Mouse (Mus musculus) urinary bladder, postnatal 4 days (tissue): Measurements from ENCODE around the gene Fut2.
A peak's percentile ranks its signal among the peaks of the same experiment; 100 is the strongest.

Source experiments
- DNase-seq, 2 experiments: peaks; one replicate each; pipeline ENCODE4 v3.0.0; 2021 to 2022; ENCODE audit warnings: low spot score in 2 of 2

Fut2 gene

DNA sequence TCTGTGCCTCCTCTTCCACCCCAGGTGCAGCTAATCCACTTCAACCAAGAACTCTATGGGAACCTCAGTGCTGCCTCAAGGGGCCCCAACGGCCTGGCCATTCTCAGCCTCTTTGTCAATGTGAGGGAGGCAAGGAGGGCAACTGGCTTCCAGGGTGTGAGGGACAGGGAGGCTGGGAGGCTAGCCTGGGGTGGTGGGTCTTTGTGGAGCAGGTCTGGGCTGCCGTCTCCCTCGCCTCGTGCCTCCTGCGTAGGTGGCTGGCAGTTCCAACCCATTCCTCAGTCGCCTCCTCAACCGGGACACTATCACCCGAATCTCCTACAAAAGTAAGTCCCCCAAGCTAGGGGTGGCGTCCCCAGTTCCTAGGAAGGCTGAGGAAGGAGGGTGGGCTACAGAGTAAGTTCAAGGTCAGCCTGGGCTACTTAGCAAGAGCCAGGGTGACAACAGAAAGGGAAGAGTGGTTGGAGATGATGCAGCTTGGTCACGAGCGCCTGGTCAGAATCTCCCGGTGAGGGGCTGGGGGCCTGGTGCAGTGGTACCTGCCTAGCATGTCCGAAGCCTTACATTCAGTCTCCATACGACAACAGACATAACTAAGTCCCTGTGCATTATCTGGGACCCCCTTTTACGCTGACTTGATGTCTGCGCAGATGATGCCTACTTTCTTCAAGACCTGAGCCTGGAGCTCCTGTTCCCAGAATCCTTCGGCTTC lies 36.8 kb upstream of the Fut2 start:
- no peak for DNase-seq

DNA sequence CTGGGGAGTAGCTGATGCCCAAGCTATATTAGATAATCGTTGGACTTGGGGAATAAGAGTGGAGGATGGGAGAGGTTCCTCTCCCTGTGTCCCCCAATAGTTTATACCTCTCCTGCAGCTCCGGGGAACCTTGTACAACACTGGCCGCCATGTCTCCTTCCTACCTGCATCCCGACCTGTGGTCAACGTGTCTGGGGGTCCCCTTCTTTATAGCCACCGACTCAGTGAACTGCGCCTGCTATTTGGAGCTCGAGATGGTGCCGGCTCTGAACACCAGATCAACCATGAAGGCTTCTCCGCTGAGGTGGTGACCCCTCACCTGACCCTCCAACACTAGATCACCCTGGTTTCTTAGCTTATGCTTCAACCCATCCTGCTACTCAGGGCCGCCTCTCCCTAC lies 36.1 kb upstream of the Fut2 start:
- DNase-seq: no peak

GRCm38 (mm10) chr7:45701607-45702006 lies 35.4 kb upstream of the Fut2 start:
- no peak for DNase-seq

GRCm38 (mm10) chr7:45701072-45701471 lies 34.9 kb upstream of the Fut2 start:
- no peak for DNase-seq

DNA sequence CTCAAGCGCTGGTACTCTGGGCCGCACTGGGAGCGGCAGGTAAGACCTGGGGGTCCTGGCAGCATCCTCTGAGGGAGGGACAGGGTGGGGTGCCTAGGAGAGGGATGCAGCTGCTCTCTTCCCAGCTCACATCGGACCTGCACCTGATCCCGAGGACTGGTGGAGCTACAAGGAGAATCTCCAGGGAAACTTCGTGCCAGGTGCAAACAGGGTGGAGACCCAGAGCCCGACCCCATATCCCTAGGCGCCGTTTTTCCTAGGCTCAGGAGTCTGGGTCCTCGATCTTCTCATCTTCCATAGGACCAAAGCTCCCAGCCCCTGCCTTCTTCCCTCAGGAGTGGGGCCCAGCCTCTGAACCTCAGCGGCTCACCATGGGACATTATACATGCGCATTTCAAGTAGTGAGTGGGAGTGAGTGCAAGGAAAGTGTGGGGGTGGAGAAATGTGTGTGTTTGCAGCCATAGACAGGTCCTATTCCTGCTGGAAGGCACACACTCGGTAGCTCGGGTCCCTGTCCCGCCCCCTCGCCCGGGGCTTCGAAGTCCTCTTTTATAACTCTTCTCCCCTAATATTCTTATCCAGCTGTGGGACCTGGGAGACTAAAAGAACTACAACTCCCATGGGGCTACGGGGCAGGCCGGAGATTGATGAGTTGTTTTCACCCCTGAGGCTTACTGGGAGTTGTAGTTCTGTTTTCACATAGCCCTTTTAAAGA lies 34.3 kb upstream of the Fut2 start:
- peak; percentile 62 to 78 for DNase-seq

- DNase-seq: no peak
These were observed 33.4 kb upstream of the Fut2 start, which contains the start of gene Car11 for GRCm38 (mm10) chr7:45699523-45700141. TSS of gene Car11 (plus strand) at chr7:45699843.

DNA sequence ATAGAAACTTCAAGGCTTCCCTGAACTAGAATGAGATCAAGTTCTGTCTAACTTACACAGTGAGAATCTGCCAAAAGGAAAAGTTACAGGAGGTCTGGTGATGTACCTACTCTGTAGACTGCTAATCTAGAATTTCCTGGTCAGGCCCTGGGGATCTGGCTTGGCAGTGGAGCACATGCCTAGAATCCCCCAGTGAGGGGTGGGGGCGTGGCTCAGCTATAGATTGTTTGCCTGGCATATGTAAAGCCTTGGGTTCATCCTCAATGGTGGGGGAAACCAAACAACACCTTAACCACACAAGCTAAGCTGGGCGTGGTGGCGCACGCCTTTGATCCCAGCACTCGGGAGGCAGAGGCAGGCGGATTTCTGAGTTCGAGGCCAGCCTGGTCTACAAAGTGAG lies 31.7 kb upstream of the Fut2 start:
- DNase-seq: no peak

DNA sequence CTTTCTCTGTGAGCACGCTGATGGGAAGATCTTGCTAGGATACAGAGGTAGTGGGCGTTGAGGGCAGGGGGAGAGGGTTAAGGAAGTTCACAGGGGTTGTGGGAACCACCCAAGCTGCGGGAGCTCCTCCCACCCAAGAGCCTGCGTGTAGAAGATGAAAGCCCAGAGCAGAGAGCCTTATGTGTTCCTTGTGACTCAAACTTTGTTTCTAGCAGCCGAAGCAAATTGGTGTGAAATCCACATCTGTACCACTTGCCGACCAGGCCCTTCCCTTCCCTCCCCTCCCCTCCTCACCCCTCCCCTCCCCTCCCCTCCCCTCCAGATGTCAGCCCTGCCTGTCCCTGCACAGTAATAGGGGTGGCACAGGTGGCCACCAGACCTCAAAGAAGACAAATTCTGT lies 28.9 kb upstream of the Fut2 start:
- DNase-seq: no peak

DNA sequence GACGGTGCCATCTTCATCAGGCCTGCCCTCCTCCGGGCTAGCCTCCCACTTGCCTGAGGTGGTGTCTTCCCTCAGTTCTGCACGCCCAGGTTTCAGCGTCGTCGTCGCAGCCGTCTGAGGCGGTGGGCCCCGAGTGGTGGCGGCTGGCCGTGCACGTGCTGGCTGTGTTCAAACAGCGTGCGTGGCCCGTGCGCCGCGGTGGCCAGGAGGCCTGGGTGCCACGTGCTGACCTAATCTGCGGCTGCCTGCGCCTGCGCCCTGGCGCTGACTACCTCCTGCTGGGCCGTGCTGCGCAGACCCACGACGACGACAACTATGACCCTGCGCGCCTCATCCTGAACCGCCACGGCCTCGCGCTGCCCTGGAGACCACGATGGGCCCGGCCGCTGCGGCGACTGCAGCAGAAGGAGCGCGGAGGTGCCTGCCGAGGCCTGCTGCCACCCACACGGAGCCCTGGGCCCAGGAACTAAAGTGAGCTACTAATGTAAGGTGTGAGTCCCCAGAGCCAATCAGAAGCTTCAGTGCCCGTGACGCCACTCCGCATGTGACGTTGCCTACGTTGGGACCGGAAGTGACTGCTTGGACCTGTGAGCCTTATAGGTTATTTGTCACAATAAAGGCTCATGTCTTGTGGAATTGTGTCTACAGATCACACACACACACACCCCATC lies 27.9 kb upstream of the Fut2 start, which contains the start of gene Sec1:
Sec1 (minus strand) TSS at position 482 of the 671 bp plus-strand sequence.
- no peak for DNase-seq

GRCm38 (mm10) chr7:45692364-45692763 lies 26.2 kb upstream of the Fut2 start:
- DNase-seq: no peak

DNA sequence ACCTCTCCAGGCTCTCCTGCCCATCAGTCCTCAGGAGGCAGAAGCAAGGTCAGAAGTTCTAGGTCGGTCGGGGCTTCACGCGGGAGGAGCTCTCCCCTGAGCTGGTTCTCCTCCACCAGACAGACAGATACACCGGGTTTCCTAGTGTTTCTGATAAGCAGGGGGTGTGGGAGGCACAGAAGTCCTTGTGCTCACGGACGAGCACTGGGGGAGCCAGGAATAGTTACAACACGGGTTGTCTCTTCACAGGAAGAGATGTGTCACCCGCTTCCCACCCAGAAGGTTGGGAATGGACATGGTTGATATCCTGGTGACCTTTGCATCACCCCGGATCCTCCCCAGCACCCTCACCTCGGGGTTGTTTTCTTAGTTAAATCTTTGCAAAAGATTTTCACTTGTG lies 23.6 kb upstream of the Fut2 start:
- no peak for DNase-seq

GRCm38 (mm10) chr7:45689099-45689498 lies 22.9 kb upstream of the Fut2 start:
- DNase-seq: no peak

DNA sequence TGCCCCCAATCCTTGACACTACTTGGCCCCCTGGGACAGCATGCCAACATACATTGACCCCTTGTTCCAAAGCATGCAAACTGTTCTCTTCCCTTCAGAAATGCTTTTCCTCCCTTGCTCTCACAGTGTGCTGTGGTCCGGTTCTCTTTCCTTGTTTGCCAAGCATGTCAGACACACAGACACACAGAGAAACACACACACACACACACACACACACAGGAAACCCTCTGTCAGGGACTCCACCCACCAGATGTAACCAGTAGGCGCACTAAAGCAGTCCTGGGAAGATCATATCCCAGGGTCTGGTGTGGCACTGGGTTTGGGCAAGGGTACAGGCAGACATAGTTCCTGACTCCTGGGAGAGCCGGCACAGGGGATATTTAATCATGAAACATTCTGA lies 20.6 kb upstream of the Fut2 start:
- no peak for DNase-seq

- no peak for DNase-seq
These were observed 19.6 kb upstream of the Fut2 start for GRCm38 (mm10) chr7:45685811-45686210.

- no peak for DNase-seq
These were observed 17.3 kb upstream of the Fut2 start, which contains the start of gene Ntn5 for GRCm38 (mm10) chr7:45683396-45684050. TSS of gene Ntn5 (plus strand) at chr7:45684022.

DNA sequence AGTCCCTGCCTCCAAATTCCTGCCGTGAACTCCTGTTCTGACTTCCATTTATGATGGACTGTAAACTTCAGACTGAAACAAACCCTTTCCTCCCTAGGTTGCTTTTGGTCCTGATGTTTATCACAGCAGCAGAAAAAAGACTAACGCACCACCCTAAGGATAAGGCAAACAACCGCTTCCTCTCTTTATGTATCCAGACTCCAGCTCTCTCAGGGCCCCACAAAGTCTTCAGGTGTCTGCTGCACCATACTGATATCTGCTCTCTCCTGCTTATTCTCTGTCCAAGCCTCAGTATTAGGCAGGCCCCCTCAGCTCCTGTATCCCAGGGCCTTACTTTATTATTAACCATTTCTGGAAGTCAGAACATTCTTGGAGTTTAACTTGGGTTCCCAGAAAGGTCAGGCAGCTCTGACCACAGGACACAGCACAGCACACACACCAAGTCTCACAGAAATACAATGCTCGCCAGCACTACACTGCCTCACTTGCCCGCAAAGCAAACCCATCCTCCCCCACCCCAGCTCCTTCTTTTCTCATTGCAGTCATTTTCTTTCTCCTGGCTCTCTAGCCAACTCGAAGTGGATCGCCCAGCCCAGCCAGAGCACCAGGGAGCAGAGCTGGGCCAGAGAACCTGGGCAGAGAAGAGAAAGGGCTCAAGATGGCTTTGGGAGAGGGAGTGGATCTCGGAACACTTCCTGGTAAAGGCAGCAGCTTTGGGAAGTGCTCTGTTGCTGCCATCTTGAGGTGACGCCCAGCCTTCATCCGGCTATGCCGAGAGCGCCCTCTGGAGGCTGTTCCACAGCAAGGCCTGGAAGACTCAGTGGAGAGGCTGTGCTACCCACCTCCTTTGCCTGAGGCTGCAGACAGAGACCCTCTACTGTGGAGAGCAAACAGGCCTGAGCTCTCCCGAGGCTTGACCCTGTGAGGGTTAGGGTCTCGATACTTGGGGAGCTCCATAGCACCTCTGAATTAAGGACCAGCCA lies 16.2 kb upstream of the Fut2 start:
- peak; percentile 80 to 92 for DNase-seq

DNA sequence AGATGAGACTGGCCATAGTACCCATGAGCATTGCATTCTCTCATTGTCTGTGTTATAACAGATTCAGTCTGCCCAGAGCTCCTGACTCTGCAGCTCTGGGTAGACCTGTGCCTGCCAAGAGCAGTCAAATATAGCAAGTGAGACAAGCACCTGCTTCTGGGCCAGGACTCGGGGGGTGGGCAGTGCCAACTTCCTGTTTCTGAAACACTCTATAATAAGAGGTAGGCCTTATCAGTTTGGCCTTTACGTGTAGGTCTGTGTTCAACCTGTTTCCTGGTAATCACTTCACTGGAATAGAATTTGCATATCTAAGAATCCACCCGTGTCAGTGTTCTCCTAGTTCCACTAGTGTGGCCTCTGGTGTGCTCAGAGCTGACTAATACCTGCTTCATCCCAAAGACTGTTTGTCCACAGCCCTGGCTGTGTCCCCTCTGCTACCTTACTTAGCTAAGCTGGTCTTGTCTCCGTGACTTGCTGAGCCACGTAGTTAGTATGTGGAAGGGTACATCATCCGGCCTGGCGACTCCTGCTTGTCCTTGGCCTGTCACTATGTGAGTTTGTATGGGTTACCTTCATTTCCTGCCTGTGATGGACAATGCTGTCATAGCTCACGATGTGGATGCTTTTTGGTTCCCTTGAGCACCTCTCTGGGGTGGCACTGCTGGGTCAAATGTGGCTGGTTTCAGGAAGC lies 15.0 kb upstream of the Fut2 start:
- no peak for DNase-seq

DNA sequence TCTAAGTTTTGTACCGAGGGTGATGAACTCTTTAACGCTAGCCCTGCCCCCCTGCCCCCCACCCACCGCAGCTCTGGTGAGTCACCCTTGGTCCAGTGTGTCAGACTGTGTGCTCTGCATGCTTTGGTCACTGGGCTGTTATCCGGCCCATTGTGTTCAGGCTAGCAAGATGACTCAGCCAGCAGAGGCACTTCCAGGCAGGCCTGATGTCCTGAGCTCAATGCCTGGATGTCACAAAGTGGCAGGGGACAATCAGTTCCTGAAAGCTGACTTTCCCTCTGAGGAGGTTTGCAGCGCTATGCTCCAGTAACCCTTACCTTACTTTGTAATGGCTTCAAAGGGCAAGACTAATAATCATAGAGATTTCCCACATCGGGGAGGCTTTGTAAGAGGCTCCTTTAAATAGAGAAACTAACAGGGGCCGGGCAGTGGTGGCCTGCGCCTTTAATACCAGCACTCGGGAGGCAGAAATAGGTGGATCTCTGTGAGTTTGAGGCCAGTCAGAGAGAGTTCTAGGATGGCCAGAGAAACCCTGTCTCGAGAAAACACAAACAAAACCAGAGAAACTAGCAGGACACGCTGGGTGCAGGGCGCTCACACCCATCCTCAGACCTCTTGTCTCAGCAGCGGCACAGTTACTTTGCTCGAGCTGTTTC lies 13.9 kb upstream of the Fut2 start:
- no peak for DNase-seq

GRCm38 (mm10) chr7:45678513-45678912 lies 12.3 kb upstream of the Fut2 start:
- no peak for DNase-seq
